Mouse (Mus musculus) cerebellum, adult 2 months (tissue): ENCODE results near the gene Rgn.

Experiments
- CTCF ChIP-seq: fragments of 200-500 bp; IDR thresholded peaks from 2 replicates; pipeline ENCODE4 v1.5.1; 2011; ENCODE audit warnings: low read depth, mild to moderate bottlenecking, control low read depth, low read length, moderate library complexity, borderline replicate concordance; ENCODE audit not compliant: insufficient read depth
- POLR2A ChIP-seq: fragments of 200-500 bp; IDR thresholded peaks from 2 replicates; pipeline ENCODE4 v1.6.1; 2011; ENCODE audit warnings: low read length, control low read depth, borderline replicate concordance; ENCODE audit not compliant: insufficient read depth

DNA sequence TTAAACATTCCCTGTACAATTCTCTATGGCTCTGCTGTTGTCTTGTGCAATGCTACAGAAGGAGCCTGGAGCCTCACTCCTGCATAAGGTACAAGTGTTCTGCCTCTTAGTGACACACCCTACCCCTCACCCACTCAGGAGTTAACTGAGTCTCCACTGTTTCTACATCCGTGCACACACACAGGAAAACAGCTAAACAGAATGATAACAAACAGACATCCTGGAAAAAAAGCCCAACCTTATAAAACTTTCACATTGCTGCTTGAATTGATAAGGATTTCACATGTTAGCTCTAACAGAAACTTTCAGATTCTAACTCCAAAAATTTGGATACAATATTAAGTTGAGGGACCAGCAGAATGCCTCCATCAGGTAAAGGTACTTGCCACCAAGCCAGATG is 17.0 kb upstream of the Rgn start:
- TF ChIP-seq POLR2A (no peak), CTCF (no peak)
